Mouse (Mus musculus) inflammation-experienced regulatory T-cells (primary cell): ENCODE results near the gene Gzmk. TPM values are rescaled to one million over a fixed set of nuclear protein-coding genes. Genes with fewer than 3 reads are reported as not detected.

ENCODE experiments used
- polyA plus RNA-seq, 2 experiments: library from polyadenylated mRNA; unstranded; fragments of 100-300 nt; shearing (Covaris generic); gene quantifications; one replicate each; pipeline ENCODE4 v1.2.1; 2017

Gene Gzmk
- polyA plus RNA-seq: 1 to 10 TPM; 1.5 to 3.3 TPM

GRCm38 (mm10) chr13:113225811-113226210, at the start of gene Gzmk:
Gene Gzmk, minus strand, starts transcription at chr13:113225908.

GRCm38 (mm10) chr13:113209624-113210023, 16.1 kb downstream of the Gzmk start, which contains the start of gene Esm1:
Gene Esm1, plus strand, starts transcription at chr13:113209659.

Other genes starting within 250 kb of the Gzmk start
- under 1 TPM; 0.11 to 0.44 TPM for gene Ccno, start 238.1 kb downstream of the Gzmk start, polyA plus RNA-seq
- gene Mcidas, start 232.1 kb downstream of the Gzmk start, polyA plus RNA-seq: 1 to 10 TPM in 1 of 2 experiments, not detected in 1; 1.3 TPM
- not detected for gene Cdc20b, start 190.8 kb downstream of the Gzmk start, polyA plus RNA-seq
- gene Gpx8, start 179.5 kb downstream of the Gzmk start, polyA plus RNA-seq: under 1 TPM in 1 of 2 experiments, not detected in 1; 0.27 TPM
- 1 to 10 TPM in 1 of 2 experiments, under 1 TPM in 1; 0.24 to 1.2 TPM for gene Gzma, start 124.9 kb downstream of the Gzmk start, polyA plus RNA-seq
- under 1 TPM; 0.17 to 0.54 TPM for gene Esm1, start 16.2 kb downstream of the Gzmk start, polyA plus RNA-seq
- gene BC067074, start 67.3 kb upstream of the Gzmk start, polyA plus RNA-seq: under 1 TPM; 0.10 to 0.97 TPM